Mouse (Mus musculus): ENCODE data around the gene Itgb3.

GRCm38 (mm10) chr11:104664441-104664840 is 56.6 kb downstream of the Itgb3 start:
- TF ChIP-seq CTCF (IDR thresholded peaks at IDR 0.05; ENCODE audit: low read depth) (no peak), EP300 (optimal IDR thresholded peaks at IDR 0.05) (no peak)
